Mouse (Mus musculus): ENCODE results near the gene Syt2.

DNA sequence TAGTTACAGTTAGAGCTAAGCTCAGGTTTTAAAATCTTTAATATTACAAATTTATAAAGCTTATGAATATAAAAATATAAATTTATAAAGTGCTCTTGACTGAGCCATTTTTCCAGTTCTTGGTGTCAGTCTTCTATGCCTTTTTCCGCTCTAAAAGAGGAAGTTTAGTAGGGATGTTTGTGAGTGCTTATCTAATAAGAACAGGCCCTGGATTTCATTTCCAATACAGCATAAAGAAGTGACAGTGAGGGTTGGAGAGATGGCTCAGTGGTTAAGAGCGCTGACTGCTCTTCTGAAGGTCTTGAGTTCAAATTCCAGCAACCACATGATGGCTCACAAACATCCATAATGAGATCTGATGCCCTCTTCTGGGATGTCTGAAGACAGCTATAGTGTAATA lies 40.1 kb upstream of the Syt2 start:
- TF ChIP-seq CTCF (conservative IDR thresholded peaks at IDR 0.05; ENCODE audit: low read length) (no peak), POU5F1 (IDR thresholded peaks at IDR 0.05; ENCODE audit: borderline replicate concordance, low read length) (no peak), NANOG (IDR thresholded peaks at IDR 0.05; ENCODE audit: borderline replicate concordance, low read length) (no peak)
